Mouse (Mus musculus) adrenal gland (tissue): ENCODE measurements at regions not wholly inside any gene's neighbourhood (a gene's known extent, or its start where the extent isn't known, plus 50 kb on each side); places are given as distances from the start of the nearest gene placed in this dataset.

Source experiments
- intact Hi-C: fragments of 180-260 bp; cut with DNase I; formaldehyde crosslinking; loops from one replicate; pipeline ENCODE4 v1.15.1; 2025

GRCm38 (mm10) chr10:39250039-39250438, 86.4 kb upstream of the Ccn6 start:
- intact Hi-C loops = no loop called here

- intact Hi-C loops = loop anchor here (10.0 kb wide), 1 partner anchor 116 kb away; the partner anchor contains the start of gene Fyn
Observed at GRCm38 (mm10) chr10:39248486-39248885, 84.9 kb upstream of the Ccn6 start.

GRCm38 (mm10) chr10:39246984-39247383, 83.4 kb upstream of the Ccn6 start:
- intact Hi-C loops = loop anchor here (10.0 kb wide), 1 partner anchor 118 kb away; the partner anchor contains the start of gene Fyn

DNA sequence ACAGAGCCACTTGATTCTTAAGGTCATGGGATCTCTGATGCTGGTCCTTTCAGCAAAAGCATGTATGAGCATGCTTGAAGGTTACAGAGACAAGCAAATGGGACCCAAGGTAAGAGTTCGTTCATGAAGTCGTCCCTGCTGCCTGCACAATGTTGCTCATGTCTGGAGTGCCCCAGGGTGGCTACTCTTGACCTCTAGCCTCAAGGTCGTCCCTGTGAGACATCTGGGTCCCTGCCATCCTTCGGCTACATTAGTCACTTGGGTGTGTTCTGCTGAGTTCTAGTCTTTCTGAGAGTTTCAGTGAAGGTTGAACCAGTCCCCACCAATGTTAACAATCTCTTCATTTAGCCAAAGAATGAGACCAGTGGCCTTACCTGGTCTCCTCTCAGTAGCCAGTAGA, 81.5 kb upstream of the Ccn6 start:
- intact Hi-C loops = loop anchor here (2.0 to 10.0 kb wide), 2 partner anchors 74 to 120 kb away; partner anchors contain the start of gene Fyn

DNA sequence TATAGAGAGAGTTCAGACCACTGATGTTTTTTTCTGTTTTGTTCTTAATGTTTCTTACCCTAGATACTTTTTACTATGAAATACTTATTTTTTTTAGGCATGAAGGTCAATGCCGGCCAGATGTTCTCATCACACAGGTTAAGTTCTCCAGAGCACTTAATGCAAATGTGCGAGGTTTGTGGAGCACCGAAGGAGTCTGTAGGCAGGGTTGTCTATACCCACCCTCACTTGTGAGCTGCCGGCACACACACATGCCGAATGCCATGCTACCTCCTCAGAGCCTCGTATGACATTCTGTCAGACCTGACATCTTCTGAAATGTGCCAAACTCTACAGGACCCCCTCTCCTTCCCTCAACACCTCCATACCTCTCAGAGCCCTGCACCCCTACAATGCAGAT, 80.5 kb upstream of the Ccn6 start:
- intact Hi-C loops = loop anchor here (2.0 to 10.0 kb wide), 2 partner anchors 73 to 121 kb away; partner anchors contain the start of gene Fyn

DNA sequence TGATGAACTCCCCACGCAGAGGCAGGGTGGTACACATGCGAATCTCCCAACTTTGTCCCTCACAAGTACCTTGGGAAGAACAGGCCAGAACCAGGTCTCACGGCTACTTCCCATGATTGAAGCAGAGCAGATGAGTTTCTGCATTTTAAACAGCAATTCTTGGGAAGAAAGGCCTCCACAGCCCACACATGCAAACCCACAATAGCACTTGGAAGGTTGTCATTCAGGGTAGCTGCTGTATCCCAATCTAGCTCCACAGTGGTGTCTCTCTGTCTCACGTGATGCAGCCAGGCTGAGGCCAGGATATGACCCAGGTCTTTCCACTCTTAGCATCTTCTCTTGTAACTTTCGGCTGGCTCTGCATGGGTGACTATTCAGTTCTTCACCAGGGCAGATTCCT, 78.8 kb upstream of the Ccn6 start:
- intact Hi-C loops = loop anchor here (10.0 kb wide), 1 partner anchor 122 kb away; the partner anchor contains the start of gene Fyn

GRCm38 (mm10) chr10:39241922-39242321, 78.3 kb upstream of the Ccn6 start:
- intact Hi-C loops = loop anchor here (2.0 to 10.0 kb wide), 2 partner anchors 123 to 279 kb away; partner anchors contain the start of gene Fyn

DNA sequence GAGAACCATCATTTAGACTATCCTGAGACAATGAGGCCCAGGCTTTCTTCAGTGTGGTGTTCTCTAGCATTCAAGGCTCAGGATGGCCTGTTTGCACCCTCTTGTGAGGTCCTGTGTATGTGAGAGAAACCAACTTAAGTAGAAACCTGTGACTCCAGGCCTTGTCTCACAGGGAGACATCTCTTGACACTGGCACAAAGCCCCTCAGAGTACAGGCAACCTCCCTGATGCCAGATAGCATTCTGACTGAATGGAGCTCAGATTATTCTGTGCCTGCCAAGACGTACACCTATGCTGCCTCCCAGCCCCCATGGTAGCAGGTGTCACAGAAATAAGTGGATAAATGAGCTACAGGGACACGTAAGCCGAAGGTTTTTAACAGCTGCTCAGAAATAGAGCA, 77.9 kb upstream of the Ccn6 start:
- intact Hi-C loops = loop anchor here (2.0 to 10.0 kb wide), 2 partner anchors 123 to 279 kb away; partner anchors contain the start of gene Fyn

DNA sequence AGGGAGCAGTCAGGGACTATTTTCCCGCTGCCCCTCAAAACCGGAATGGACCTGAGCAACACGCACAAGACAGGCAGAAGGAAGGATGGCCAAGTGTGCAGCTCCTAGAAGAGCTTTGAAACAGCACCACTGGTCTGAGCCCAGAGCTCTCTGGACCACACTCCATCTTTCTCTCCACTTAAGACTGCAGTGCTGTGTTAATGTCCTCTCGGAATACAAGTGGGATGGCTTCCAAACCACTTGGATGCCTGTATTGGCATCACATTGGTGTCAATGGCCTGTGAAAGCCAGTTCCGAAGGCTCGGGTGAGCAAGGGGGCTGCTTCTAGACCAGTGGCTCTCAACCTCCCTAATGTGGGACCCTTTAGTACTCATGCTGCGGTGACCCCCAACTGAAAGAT, 77.4 kb upstream of the Ccn6 start:
- intact Hi-C loops = loop anchor here (2.0 to 10.0 kb wide), 2 partner anchors 124 to 280 kb away; partner anchors contain the start of gene Fyn

DNA sequence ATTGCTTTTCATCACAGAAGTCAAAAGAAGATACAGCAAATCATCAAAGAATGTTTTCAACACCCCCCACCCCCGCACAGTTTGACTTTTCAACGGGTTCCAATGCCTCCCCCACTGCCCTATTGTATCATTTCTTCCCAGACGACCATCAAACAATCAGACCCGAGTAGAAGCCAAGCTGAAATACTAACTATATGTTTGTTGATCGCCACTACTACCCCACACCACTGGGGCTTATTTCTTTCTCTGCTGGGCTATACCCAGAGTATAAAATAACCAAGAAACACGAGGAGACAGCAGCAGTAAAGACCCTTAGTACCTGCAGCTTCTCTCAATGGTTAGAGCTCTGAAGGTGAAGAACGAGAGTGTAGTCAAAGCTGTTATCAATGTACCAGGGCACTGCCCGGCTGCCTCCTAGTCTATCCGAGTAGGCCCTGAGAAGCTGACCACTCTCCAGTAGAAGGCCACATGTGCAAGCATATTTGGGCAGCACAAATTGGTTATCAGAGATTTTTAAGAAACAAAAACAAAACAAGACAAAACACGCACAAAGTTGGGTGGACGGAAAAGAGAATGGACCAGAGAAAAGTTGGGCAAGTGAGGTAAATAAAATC, 76.7 kb upstream of the Ccn6 start:
- intact Hi-C loops = loop anchor here (2.0 to 10.0 kb wide), 2 partner anchors 125 to 281 kb away; partner anchors contain the start of gene Fyn

DNA sequence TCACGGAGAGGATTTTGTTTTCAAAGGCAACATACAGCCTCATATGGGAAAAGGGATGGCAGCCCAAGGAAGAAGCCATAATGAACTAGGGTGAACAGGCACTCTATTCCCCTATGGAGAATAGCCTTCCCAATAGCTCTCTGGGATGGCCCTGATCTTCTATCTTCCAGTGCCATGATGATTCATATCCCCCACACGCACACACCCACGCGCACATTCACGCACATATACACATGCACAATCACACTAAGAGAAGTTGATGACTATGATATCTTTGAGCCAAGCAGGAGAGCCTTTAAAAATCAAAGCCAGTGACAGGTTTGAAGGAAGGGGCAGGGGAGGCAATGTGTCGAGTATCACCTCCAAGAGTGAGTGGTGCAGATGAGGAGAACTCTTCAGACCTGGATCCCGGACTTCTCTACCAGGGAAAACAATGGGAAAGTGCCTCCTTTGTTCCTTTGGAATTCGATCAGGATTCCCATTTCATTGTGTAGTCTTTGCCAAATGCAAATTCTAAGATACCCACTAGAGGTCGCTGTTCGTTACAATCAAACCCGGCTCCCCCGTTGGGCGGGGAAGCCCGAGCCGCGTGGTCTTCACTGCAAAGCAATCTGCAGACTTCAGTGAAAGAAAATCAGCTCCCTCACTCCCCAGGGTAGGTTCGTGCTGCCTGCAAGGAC, 76.0 kb upstream of the Ccn6 start:
- intact Hi-C loops = loop anchor here (2.0 to 10.0 kb wide), 2 partner anchors 125 to 281 kb away; partner anchors contain the start of gene Fyn

DNA sequence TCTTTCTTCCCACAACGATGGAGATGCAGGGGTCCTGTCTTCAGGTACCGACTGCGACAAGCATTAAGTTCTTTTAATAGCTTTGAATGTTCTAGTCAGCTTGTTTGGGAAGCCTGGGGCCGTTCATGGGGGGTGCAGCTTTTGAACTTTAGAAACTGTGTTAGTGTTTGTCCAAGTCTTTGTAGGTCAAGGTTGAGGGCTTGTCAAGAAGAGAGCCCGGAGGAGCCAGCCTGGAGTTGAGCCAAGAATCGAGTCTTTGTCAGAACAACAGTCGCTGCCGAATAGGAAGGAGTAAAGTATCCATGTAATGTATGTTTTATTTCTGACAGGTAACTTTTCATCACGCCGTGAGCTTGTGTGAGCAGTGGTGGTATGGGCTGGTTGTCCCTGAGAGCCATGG, 75.0 kb upstream of the Ccn6 start:
- intact Hi-C loops = no loop called here

GRCm38 (mm10) chr10:39237549-39237948, 74.0 kb upstream of the Ccn6 start:
- intact Hi-C loops = no loop called here

DNA sequence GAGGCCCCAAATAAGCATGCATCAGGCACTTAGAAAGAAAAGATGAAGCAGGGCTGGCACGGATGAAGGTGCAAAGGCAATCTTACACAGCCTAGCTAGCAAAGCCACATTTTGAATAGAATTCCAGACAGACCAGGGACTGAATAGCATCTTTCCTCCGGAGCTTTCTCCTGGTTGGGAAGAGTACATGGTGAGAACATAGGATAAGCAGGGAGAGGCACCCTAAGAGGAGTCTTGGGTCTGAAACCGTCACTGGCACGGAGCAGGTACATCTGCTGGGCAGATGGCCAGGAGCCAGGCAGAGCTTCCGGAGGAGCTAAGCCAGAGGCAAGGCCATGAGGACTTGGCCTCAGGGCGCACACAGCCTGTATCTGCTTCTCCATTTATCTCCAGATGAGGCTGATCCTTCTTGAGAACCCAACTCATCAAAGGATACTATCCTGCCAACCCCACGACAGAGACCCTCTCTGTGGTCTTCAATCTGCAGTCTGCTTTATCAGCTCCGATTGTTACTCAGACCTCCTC, 70.4 kb upstream of the Ccn6 start:
- intact Hi-C loops = no loop called here

GRCm38 (mm10) chr10:39233191-39233590, 69.6 kb upstream of the Ccn6 start:
- intact Hi-C loops = no loop called here

DNA sequence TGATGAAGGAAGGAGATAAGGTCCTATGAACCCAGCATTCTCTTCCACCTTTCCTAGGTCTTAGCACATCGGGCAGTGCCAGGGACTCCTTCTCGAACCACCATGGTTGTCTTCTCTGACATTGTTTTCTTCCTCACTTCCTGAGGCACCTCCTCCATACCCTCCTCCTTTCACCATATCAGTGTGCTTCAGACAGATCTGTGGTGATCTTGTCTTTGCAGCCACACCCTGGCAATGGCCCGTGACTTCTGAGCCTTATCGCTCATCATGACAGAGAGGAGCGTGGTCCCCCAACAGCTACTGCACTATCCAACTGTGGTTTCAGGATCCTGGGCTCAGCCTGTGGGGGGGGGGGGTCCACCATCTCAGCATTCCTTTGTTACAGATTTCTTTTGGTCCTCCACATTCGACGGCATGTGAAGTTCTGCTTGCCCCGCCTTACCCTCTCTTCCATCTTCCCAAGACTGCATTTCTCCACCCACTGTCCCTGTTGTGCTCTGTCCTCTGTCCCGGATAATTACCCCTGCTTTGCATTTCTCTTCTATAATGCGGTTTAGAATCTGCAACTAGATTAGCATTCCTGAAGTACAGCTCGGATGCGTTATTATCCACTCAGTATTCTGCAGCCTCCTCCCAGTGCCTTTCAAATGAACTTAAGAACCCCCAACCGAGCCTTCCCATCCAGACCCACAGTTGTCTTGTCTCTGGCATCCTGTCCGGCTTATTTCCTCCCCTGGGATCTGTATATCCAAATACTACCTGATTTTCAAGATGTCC, 67.2 kb upstream of the Ccn6 start:
- intact Hi-C loops = no loop called here

DNA sequence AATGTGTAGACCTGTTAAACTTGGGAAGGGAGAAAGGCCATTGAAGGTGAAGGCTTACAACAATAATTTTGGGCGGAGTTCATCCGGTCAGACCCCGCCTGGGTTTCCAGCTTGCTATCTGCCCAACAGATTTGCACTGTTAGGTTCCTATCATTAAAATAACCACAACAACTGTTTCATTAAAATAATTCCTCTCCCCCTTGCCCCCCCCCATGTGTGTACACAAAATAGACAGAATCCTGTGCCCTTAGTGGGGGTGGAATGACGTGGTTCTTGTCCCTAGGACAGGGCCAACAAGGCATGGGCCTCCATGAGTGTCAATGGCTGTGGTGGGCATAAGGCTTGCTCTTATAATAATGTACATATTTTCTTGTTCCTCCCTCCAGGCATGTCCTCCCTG, 65.6 kb upstream of the Ccn6 start:
- intact Hi-C loops = no loop called here

DNA sequence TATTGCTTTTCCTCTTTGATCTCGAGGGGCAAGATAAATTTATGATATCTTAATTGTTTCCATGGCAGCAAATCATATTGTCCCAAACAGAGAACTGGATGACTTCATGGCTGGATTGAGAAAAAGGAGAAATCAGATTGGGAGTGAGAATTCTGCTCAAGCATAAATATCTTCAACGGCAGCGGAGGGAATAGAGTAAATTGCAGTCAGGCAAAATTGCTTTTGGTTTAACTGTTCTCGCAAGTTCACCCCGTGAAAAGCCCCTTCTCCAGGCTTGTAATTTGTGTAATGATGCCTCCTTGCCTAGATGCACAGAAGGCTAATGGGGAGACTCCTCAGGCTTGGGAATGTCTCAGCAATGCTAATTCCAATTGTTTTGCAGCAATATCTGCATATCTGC, 64.4 kb upstream of the Ccn6 start:
- intact Hi-C loops = no loop called here

DNA sequence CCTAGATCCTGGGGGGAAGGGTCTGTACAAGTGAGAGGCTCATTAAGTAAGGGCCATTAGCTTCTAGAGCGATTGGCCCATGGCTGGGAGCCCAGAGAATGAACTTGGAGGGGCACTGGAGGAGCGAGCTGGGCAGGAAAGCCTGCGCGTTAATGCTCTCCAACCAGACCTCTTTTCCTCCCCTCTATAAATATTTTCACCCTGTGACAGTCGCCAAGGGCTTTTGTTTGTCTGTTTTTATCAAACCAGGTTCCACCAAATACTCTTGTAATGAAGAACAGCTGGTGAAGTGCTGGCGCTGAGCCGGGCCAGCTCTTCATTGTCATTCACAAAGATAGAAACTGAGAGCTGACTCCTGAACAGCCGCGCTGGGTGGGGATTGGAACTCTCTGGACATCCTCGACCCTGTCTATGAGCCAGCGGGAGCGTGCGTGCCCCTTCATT, 63.9 kb upstream of the Ccn6 start:
- intact Hi-C loops = no loop called here

DNA sequence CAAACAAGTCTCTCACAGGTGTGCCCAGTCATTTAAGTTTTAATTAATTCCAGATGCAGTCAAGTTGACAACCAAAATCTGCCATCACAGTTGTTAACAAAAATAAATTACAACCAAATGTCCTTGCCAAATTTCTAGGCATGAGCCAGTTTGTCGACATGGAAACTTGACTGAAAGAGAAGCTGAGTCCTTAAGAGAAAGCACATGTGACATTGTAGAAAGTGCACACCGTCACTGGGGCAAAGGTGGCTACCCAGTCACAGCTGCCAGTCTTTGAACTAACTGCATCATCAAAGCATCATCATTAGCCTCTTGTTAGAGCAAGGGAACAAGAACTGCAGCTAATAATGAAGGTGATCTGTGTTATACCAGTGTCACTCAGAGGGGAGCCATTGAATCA, 62.9 kb upstream of the Ccn6 start:
- intact Hi-C loops = no loop called here

GRCm38 (mm10) chr10:39224449-39225094, 61.0 kb upstream of the Ccn6 start:
- intact Hi-C loops = loop anchor here (5.0 kb wide), 1 partner anchor 37 kb away; no protein-coding TSS in a partner anchor
